Mouse (Mus musculus) embryonic facial prominence, embryonic 14.5 days (tissue): ENCODE results near the gene Ucma. TPM values are rescaled to one million over a fixed set of nuclear protein-coding genes. Genes with fewer than 3 reads are reported as not detected.
"Not testable (repeated sequence)": the region's sequence is repeated elsewhere in the genome, so short reads cannot be mapped to it uniquely, and the experiment has no call there.

Experiments used
- ATAC-seq: fragments of 200-750 bp; cut with Nextera tagmentation; 2 replicates; pipeline ENCODE4 v1.8.0; 2017; ENCODE audit warnings: low read depth, moderate number of reproducible peaks, moderate TSS enrichment
- DNase-seq: peaks from one replicate; pipeline ENCODE4 v3.0.0-alpha.2; 2015; ENCODE audit warnings: low spot score
- H3K27ac ChIP-seq: fragments of 300-500 bp; sonication (generic); replicated peaks from 2 replicates; pipeline ENCODE4 v1.5.1; 2014; ENCODE audit warnings: low read depth, mild to moderate bottlenecking, low read length, moderate library complexity
- H3K27me3 ChIP-seq: fragments of 300-500 bp; sonication (generic); replicated peaks from 2 replicates; pipeline ENCODE4 v1.6.1; 2014; ENCODE audit warnings: low read length; ENCODE audit not compliant: control insufficient read depth, insufficient read depth
- H3K36me3 ChIP-seq: fragments of 300-500 bp; sonication (generic); 2 replicates; pipeline ENCODE4 v1.6.1; 2014; ENCODE audit warnings: low read length, mixed read lengths; ENCODE audit not compliant: control insufficient read depth, insufficient read depth
- H3K4me1 ChIP-seq: fragments of 300-500 bp; sonication (generic); 2 replicates; pipeline ENCODE4 v1.6.1; 2014; ENCODE audit warnings: antibody characterized with exemption, low read length; ENCODE audit not compliant: control insufficient read depth, insufficient read depth
- H3K4me2 ChIP-seq: fragments of 300-500 bp; sonication (generic); 2 replicates; pipeline ENCODE4 v1.6.1; 2014; ENCODE audit warnings: low read depth, mild to moderate bottlenecking, low read length, moderate library complexity, mixed read lengths
- H3K4me3 ChIP-seq: fragments of 300-500 bp; sonication (generic); 2 replicates; pipeline ENCODE4 v1.5.1; 2014; ENCODE audit warnings: low read depth, mild to moderate bottlenecking, low read length
- H3K9ac ChIP-seq: fragments of 300-500 bp; sonication (generic); 2 replicates; pipeline ENCODE4 v1.6.1; 2014; ENCODE audit warnings: low read depth, mild to moderate bottlenecking, low read length, moderate library complexity, mixed read lengths
- H3K9me3 ChIP-seq: fragments of 300-500 bp; sonication (generic); 2 replicates; pipeline ENCODE4 v1.6.1; 2016; ENCODE audit warnings: low read length; ENCODE audit not compliant: control insufficient read depth
- WGBS: fragments of 180-500 bp; shearing (Covaris S2); extraction: QIAGEN DNeasy Blood & Tissue Kit; methylation state at CpG from one replicate; pipeline ENCODE4 v1.1.7; 2014; 5-methylcytosine and 5-hydroxymethylcytosine counted together
- polyA plus RNA-seq: library from polyadenylated mRNA; unstranded; fragments of >200 nt; fragmentation: Nextera tagmentation; extraction: Ambion mirVana; gene quantifications from 2 replicates; pipeline ENCODE4 v1.2.1, GENCODE M21; 2014

Gene Ucma
- polyA plus RNA-seq, result 2.3 and 3.0 TPM in 2 replicates

DNA sequence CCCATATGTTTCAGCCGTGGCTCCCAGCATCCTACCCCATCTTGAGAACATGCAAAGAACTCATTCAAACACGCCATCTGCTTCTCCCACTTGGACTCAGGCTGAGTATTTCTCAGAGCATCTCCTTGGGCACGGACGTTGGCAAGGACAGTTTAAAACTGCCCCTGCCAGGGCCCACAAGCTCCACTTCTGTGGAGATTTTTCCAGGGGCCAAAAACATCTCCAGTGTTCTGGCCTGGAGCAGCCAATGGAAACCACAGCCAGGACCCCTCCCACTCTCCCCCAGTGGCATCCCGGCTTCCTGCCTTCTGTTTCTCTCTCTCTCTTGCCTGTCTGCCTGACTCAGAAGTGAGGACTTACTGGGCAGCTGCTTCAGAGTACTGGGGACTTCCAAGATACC is at the start of gene Ucma:
Gene Ucma (plus strand): TSS at position 316 of the 400 bp plus-strand sequence.
- Histone ChIP-seq H3K4me2 (no peak within 1 kb of the TSS), H3K27me3 (no peaks in the 10 kb centered on the region), H3K9me3 (no peaks in the 10 kb centered on the region), H3K9ac (no peak within 1 kb of the TSS), H3K4me3 (no peak within 1 kb of the TSS), H3K4me1 (peaks cover 10% of the 10 kb centered on the region; the same call in 1 of the 2 replicates), H3K36me3 (no peaks in the 10 kb centered on the region), H3K27ac (no peak within 1 kb of the TSS)
- ATAC-seq (no peak), DNase-seq (no peak)
- WGBS, result 64% methylated on average over 5 of the region's 5 CpGs

DNA sequence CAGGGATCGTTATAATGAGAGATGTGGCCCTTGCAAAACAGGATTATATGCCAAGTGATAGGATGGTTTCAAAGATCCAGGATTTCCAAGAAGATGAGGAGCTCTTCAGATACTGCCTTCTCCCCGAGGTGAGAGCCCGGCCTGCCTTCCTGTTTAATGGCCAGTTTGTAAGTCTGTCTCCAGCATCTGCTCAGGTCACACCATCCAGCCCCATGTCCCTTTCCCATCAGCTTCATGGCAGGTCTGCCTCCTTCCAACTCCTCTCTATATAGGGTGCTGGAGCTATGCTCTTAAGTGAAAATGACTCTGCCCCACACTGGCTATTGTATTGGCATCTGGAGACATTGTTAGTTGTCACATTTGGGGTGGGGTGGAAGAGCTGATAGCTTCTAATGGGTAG is 48.5 kb upstream of the Ucma start:
- no peak overlapping the region for H3K4me3 ChIP-seq
- DNase-seq, result no peak
- H3K4me2 ChIP-seq, result no peak overlapping the region
- H3K9me3 ChIP-seq, result no peaks in the 10 kb centered on the region
- H3K27ac ChIP-seq, result no peak overlapping the region
- H3K9ac ChIP-seq, result no peak overlapping the region
- no peaks in the 10 kb centered on the region for H3K27me3 ChIP-seq
- 81% methylated on average over 3 of the region's 3 CpGs for WGBS
- ATAC-seq, result no peak
- H3K36me3 ChIP-seq, result peaks cover 28% of the 10 kb centered on the region
- no peaks in the 10 kb centered on the region for H3K4me1 ChIP-seq

DNA sequence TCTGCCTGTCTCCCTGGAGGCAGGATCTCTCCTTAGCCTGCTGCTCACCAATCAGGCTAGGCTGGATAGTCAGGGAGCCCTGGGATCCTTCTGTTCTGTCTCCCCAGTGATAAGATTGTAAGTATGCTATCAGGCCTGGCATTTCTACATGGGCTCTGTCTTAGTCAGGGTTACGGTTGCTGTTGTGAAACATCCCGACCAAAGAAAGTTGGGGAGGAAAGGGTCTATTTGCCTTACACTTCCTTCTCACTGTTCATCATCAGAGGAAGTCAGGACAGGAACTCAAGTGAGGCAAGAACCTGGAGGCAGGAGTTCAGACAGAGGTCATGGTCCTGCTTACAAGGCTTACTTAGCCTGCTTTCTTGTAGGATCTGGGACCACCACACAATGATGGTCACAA is 46.7 kb upstream of the Ucma start:
- Histone ChIP-seq H3K9ac (no peak overlapping the region), H3K4me1 (no peaks in the 10 kb centered on the region), H3K27me3 (no peaks in the 10 kb centered on the region), H3K4me2 (no peak overlapping the region), H3K4me3 (no peak overlapping the region), H3K9me3 (no peaks in the 10 kb centered on the region), H3K27ac (no peak overlapping the region), H3K36me3 (peaks cover 24% of the 10 kb centered on the region)
- no peak for ATAC-seq
- WGBS, result 88% methylated on average over 2 of the region's 2 CpGs
- DNase-seq, result no peak

GRCm38 (mm10) chr2:4934516-4934915 is 41.4 kb upstream of the Ucma start:
- DNase-seq (no peak), ATAC-seq (no peak)
- peaks cover 26% of the 10 kb centered on the region for H3K36me3 ChIP-seq
- no peaks in the 10 kb centered on the region for H3K9me3 ChIP-seq
- 87% methylated on average over 9 of the region's 9 CpGs for WGBS
- no peaks in the 10 kb centered on the region for H3K4me1 ChIP-seq
- no peak overlapping the region for H3K4me3 ChIP-seq
- no peak overlapping the region for H3K9ac ChIP-seq
- no peaks in the 10 kb centered on the region for H3K27me3 ChIP-seq
- H3K4me2 ChIP-seq, result no peak overlapping the region
- H3K27ac ChIP-seq, result no peak overlapping the region

- peaks cover 21% of the 10 kb centered on the region for H3K36me3 ChIP-seq
- DNase-seq, result no peak
- H3K9me3 ChIP-seq, result no peaks in the 10 kb centered on the region
- H3K4me2 ChIP-seq, result no peak overlapping the region
- WGBS, result 92% methylated on average over 7 of the region's 7 CpGs
- no peaks in the 10 kb centered on the region for H3K4me1 ChIP-seq
- no peaks in the 10 kb centered on the region for H3K27me3 ChIP-seq
- no peak for ATAC-seq
- no peak overlapping the region for H3K9ac ChIP-seq
- H3K4me3 ChIP-seq, result no peak overlapping the region
- no peak overlapping the region for H3K27ac ChIP-seq
These were observed 38.0 kb upstream of the Ucma start for GRCm38 (mm10) chr2:4937931-4938330.

- peaks cover 21% of the 10 kb centered on the region for H3K36me3 ChIP-seq
- no peak overlapping the region for H3K4me3 ChIP-seq
- ATAC-seq (no peak), DNase-seq (no peak)
- no peaks in the 10 kb centered on the region for H3K27me3 ChIP-seq
- 90% methylated on average over 11 of the region's 11 CpGs for WGBS
- peaks cover 10% of the 10 kb centered on the region for H3K9me3 ChIP-seq
- H3K9ac ChIP-seq, result no peak overlapping the region
- H3K4me2 ChIP-seq, result no peak overlapping the region
- no peak overlapping the region for H3K27ac ChIP-seq
- H3K4me1 ChIP-seq, result no peaks in the 10 kb centered on the region
These were observed 35.1 kb upstream of the Ucma start for GRCm38 (mm10) chr2:4940861-4941260.

DNA sequence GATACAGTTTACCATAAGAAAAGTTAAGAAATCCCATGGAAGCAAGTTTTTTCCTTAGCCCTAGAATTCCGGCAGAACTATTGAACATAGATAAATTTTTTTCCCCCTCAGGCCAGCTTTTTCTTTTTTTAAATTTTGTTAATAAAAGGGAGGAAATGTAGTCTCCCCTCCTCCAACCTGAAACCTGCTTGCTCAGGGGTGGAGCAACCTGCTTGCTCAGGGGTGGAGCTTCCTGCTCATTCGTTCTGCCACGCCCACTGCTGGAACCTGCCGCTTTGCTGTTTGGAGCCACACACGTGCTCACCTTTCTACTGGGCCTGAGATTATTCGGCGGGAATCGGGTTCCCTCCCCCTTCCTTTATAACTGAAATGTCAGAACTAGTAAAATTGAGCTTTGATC is 26.2 kb upstream of the Ucma start:
- not testable (repeated sequence) for H3K9me3 ChIP-seq, H3K9ac ChIP-seq, H3K4me2 ChIP-seq, H3K27ac ChIP-seq, ATAC-seq, H3K4me1 ChIP-seq, H3K27me3 ChIP-seq, H3K4me3 ChIP-seq, DNase-seq, H3K36me3 ChIP-seq
- 83% methylated on average over 6 of the region's 8 CpGs for WGBS

DNA sequence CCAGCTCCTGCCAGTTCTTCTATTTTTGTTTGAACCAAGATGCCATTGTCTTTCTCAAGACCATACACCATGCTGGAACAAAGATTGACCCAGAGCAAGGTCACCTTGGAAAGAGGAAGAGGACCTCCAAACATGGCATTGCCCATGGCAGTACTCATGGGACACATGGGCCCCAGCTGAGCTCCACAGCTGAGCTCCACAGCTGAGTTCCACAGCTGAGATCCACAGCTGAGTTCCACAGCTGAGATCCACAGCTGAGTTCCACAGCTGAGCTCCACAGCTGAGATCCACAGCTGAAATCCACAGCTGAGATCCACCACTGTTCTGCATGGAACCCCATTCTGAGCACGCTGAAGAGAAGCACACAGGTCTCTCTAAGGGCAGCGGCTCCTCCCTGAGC is 24.9 kb upstream of the Ucma start:
- no peaks in the 10 kb centered on the region for H3K4me1 ChIP-seq

GRCm38 (mm10) chr2:4954216-4954760 is 21.6 kb upstream of the Ucma start:
- no peak overlapping the region for H3K4me3 ChIP-seq
- 83% methylated on average over 6 of the region's 6 CpGs for WGBS
- DNase-seq, result no peak

More for the DNA sequence above, 24.9 kb upstream of the Ucma start:
- 91% methylated on average over 2 of the region's 2 CpGs for WGBS
- Histone ChIP-seq H3K4me2 (no peak overlapping the region), H3K27me3 (no peaks in the 10 kb centered on the region), H3K4me3 (no peak overlapping the region), H3K27ac (no peak overlapping the region), H3K9ac (no peak overlapping the region), H3K9me3 (no peaks in the 10 kb centered on the region), H3K36me3 (no peaks in the 10 kb centered on the region)
- DNase-seq (no peak), ATAC-seq (no peak)

More at GRCm38 (mm10) chr2:4954216-4954760, 21.6 kb upstream of the Ucma start:
- Histone ChIP-seq H3K9ac (no peak overlapping the region), H3K9me3 (no peaks in the 10 kb centered on the region), H3K4me2 (no peak overlapping the region), H3K36me3 (no peaks in the 10 kb centered on the region), H3K27ac (no peak overlapping the region), H3K4me1 (no peaks in the 10 kb centered on the region), H3K27me3 (no peaks in the 10 kb centered on the region)
- ATAC-seq, result no peak
